In genomic region chr14:62193371-62193770, GRCm38 (mm10) we compare ENCODE assay signal across 17 mouse cellular contexts.
DNase-seq lines count a peak whose midpoint lies in the region; ATAC-seq lines count a peak whose summit lies in the region.
"Had no signal": no experiment of that assay in that cellular context is flagged by ENCODE, and none has a peak within 500 bp of the region (broad histone marks: within the 10 kb centered on the region; RNA-seq: fewer than 3 reads in every experiment).

No protein-coding gene starts in this region.

- H3K36me3 ChIP-seq in embryonic facial prominence, embryonic 14.5 days (ENCODE audit: control insufficient read depth, insufficient read depth, low read length) = no peaks in the 10 kb centered on the region
- H3K36me3 ChIP-seq: heart, embryonic 12.5 days; midbrain, embryonic 12.5 days had no signal

- no peak overlapping the region for H3K9ac ChIP-seq in embryonic facial prominence, embryonic 14.5 days (ENCODE audit: low read depth, low read length)
- H3K9ac ChIP-seq: heart, embryonic 12.5 days; midbrain, embryonic 12.5 days had no signal

- no peak overlapping the region for H3K4me3 ChIP-seq in embryonic facial prominence, embryonic 14.5 days (ENCODE audit: low read depth, low read length)
- H3K4me3 ChIP-seq: heart, embryonic 12.5 days; midbrain, embryonic 12.5 days had no signal

- H3K27me3 ChIP-seq in embryonic facial prominence, embryonic 14.5 days (replicated peaks; ENCODE audit: control insufficient read depth, insufficient read depth, low read length) = no peaks in the 10 kb centered on the region
- H3K27me3 ChIP-seq: heart, embryonic 12.5 days; midbrain, embryonic 12.5 days had no signal

- peak; percentile 4 for DNase-seq in lung, postnatal 14 days
- no peak for DNase-seq in lung, adult 18-20 months
- no peak for DNase-seq in embryonic facial prominence, embryonic 14.5 days (ENCODE audit: low spot score)
- peak; percentile 7 to 10 for DNase-seq in thymus, adult 18-20 months
- no peak for DNase-seq in layer of hippocampus, postnatal 10 days (ENCODE audit: low spot score in 2 of 2)
- no peak for DNase-seq in kidney, adult 9 months
- no peak for DNase-seq in gastrocnemius, adult 18-20 months (ENCODE audit: low spot score)
- DNase-seq: cerebellum, adult 8-10 months; gastrocnemius, postnatal 36 days; lung, postnatal 36 days; right cerebral cortex, postnatal 4 days had no signal

- no peak for ATAC-seq in embryonic facial prominence, embryonic 14.5 days (ENCODE audit: low read depth)
- ATAC-seq: hindbrain, embryonic 16.5 days; intestine, postnatal 0 days had no signal

- H3K9me3 ChIP-seq in embryonic facial prominence, embryonic 14.5 days (ENCODE audit: control insufficient read depth, low read length) = no peaks in the 10 kb centered on the region
- H3K9me3 ChIP-seq: heart, embryonic 12.5 days; midbrain, embryonic 12.5 days had no signal

- WGBS in embryonic facial prominence, embryonic 14.5 days = 46% methylated on average over 4 of the region's 4 CpGs

- peak overlapping the region; percentile 36; the same call in 1 of the 2 replicates for H3K27ac ChIP-seq in embryonic facial prominence, embryonic 14.5 days (replicated peaks; ENCODE audit: low read depth, low read length)
- H3K27ac ChIP-seq: kidney, postnatal 0 days; midbrain, embryonic 12.5 days had no signal

- no peak overlapping the region for H3K4me2 ChIP-seq in embryonic facial prominence, embryonic 14.5 days (ENCODE audit: low read depth, low read length)
- H3K4me2 ChIP-seq: heart, embryonic 12.5 days; liver, embryonic 11.5 days; midbrain, embryonic 12.5 days had no signal

- peaks cover 18% of the 10 kb centered on the region; the same call in 1 of the 2 replicates for H3K4me1 ChIP-seq in embryonic facial prominence, embryonic 14.5 days (ENCODE audit: control insufficient read depth, insufficient read depth, low read length)
- H3K4me1 ChIP-seq: heart, embryonic 12.5 days had no signal

Comparison
In these comparisons a context has a peak if more than half of its experiments do, and no peak if none do; other contexts are left out.
1. DNase-seq: peak in lung, postnatal 14 days (single experiment) and thymus, adult 18-20 months (2 of 2); none in lung, adult 18-20 months (0 of 2), embryonic facial prominence, embryonic 14.5 days (single experiment), layer of hippocampus, postnatal 10 days (0 of 2), kidney, adult 9 months (single experiment) and gastrocnemius, adult 18-20 months (single experiment).